Mouse (Mus musculus) bone marrow, adult 2 months (tissue): Measurements from ENCODE around the gene H2afy.

Experiments
- CTCF ChIP-seq: fragments of 200-500 bp; IDR thresholded peaks from 2 replicates; pipeline ENCODE4 v1.5.1; 2011; ENCODE audit warnings: low read length, control low read depth; ENCODE audit not compliant: control insufficient read depth, insufficient read depth
- POLR2A ChIP-seq: fragments of 200-500 bp; IDR thresholded peaks from 2 replicates; pipeline ENCODE4 v1.6.1; 2011; ENCODE audit warnings: low read depth, mild to moderate bottlenecking, control low read depth, low read length, borderline replicate concordance; ENCODE audit not compliant: control insufficient read depth

- TF ChIP-seq POLR2A = no peak
- no peak for TF ChIP-seq CTCF
Measured at GRCm38 (mm10) chr13:56026026-56026425, 110.1 kb downstream of the H2afy start.
